Mouse (Mus musculus) left cerebral cortex, adult 9 months (tissue): ENCODE measurements around the gene Gm10309.

Experiments used
- DNase-seq, 2 experiments: peaks; one replicate each; pipeline ENCODE4 v3.0.0; 2022; ENCODE audit warnings: low spot score in 2 of 2

The Gm10309 gene

GRCm38 (mm10) chr17:86476674-86477073 lies 28.4 kb downstream of the Gm10309 start:
- no peak for DNase-seq

DNA sequence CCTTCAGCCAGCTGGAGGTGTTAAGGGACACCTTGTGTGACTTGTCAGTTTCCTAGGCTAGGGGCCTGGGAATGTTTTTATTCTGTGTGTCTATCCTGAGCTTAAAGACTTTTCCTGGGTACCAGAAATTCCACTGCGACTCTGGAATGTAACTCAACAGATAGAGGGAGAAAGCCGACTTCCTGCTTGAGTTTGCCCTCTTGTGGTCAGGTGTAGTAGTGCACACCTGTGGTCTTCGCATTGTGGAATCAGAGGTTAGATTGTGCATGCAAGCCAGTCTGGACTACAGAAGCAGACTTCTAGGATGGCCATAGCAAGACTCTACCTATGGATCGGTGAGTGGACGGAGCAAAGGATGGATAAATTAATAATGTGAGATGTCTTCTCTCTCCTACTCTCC lies 33.3 kb downstream of the Gm10309 start:
- peak in 1 of 2 experiments; percentile 66 for DNase-seq

DNA sequence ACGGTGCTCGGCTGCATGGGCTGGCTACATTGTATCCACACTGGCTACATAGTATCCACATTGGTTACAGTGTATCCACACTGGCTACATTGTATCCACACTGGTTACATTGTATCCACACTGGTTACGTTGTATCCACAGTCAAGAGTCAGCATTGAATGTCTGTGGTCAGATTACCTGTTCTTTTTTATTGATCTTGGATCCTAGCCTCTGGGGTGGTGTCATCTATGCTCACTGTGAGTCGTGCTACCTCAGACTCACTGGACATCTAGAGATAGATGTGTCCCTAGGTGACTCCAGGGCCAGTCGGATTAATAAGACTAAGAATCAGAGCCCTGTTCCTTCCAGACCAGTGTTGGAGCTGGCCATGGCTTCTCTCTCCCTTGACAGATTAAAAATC lies 34.9 kb downstream of the Gm10309 start:
- DNase-seq = no peak

- DNase-seq = no peak
These were observed 37.1 kb downstream of the Gm10309 start for GRCm38 (mm10) chr17:86467967-86468366.

DNA sequence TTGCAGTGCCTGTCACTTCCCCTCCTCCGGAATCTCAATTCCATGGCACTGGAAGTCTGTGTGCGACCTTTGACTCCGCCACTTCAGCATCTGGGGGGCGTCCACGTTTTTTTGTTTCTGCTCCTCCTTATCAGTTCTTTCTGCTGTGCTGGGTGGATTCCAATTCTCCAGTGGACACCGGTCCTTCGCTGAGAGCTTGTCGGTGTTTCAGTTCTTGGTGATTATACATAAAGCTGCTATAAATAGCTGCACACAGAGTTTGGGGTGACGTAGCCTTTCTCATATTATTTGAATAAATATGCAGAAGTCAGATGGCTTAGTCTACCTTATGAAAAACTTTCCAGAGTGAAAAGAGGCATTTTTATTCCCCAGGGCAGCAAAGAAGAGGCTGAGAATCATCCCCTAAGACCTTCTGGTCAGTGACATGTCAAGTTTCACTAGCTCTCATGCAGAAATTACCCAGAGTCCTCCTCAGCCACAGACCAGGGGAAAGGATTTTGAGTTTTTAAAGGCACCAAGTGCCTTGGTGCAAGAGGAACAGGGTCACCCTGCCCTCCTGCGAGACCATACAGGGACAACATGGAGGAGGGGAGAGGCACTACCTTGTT lies 37.6 kb downstream of the Gm10309 start:
- no peak for DNase-seq

GRCm38 (mm10) chr17:86466871-86467270 lies 38.2 kb downstream of the Gm10309 start:
- no peak for DNase-seq

- DNase-seq = no peak
These were observed 38.6 kb downstream of the Gm10309 start for GRCm38 (mm10) chr17:86466412-86466811.

GRCm38 (mm10) chr17:86465865-86466264 lies 39.2 kb downstream of the Gm10309 start:
- DNase-seq = no peak

- DNase-seq = peak in 1 of 2 experiments; percentile 60
These were observed 40.2 kb downstream of the Gm10309 start for GRCm38 (mm10) chr17:86464689-86465363.

DNA sequence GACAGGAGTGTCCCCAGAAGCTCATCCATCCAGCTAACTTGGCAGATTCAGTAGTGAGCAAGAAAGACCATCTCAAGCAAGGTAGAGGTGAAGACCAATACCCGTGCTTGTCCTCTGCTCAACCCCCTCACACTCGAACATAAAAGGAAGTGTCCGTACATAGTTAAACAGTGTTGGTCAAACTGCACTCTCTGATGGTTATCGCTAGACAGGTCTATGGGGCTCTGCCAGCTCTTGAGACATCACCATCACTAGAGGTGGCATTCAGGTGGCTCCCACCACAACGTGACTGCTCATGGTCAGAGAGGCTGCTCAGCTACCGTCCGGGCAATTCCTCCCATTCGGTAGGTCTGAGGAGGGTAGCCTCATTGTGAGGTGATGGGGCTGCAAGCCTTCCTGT lies 40.8 kb downstream of the Gm10309 start:
- DNase-seq = no peak

DNA sequence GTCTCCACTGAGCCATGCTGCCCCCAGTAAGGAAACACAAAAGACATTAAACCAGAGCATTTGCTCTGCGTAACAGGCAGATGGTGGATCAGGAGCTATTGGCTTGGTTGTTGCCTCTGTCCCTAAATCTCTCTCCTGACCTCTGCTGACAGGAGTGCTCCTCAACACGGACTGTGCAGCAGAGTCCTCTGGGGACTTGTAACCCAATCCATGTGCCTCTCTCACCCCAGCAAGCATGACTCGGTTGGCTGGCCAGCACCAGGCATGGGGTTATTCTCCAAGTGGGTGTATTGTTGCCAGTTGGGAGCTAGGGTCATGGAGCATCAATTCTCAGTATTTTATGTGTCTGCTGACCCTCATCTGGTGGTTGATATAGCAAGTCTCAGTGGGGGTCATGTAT lies 41.7 kb downstream of the Gm10309 start:
- no peak for DNase-seq

DNA sequence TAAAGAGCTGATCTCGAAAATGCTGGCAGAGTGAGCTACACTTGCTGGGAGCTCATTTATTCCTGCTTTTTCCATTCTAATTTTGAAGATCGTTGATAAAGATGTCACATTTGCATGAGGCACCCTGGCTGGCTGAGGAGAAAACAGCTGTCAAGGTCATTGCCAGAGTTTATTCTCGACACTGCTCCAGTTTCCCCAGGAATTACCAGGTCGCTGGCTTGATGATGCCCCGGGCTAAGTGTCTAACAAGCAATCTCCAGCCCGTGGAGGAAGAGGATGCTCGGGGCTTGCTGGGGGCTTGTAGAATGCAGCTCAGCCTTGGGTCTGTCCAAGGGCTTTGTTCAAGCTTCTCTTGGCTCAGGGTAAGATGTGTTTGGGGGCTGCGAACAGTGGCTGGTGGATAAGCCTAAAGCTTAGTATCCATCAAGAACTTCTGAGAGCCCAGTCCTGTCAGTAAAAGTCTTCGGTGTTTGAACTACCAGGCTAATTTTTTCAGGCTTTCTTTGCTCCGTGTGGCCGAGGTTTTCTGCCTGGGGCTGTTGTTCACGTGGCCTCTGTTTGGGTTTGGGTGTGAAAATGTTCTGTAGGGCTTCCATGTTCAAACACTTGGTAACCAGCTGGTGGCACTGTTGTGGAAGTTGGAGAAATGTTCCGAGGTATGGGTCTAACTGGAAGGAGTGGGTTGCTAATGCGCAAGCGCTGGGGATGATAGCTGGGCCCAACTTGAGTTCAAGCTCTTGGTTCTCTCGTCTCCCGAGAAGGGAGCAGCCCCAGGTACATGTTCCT lies 44.2 kb downstream of the Gm10309 start:
- DNase-seq = no peak

- no peak for DNase-seq
These were observed 46.6 kb downstream of the Gm10309 start for GRCm38 (mm10) chr17:86458302-86458980.

DNA sequence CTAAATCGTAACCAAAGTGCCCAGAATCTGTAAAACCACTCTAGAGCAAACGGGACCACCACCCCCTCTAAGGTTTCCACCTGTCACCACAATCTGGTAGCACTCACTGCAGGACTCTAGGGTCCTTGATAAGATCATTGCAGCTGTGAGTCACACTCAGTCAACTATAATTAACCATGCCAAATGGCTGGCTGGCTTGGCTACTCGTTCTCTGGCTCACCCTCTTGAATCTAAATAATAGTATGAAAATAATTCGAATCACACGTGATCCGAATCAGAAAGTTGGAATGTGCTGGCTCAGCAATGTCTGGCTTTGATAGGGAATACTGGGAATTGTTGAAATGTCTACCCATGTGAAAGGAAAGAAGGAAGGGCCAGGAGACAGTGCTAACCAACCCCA lies 48.5 kb downstream of the Gm10309 start:
- no peak for DNase-seq

DNA sequence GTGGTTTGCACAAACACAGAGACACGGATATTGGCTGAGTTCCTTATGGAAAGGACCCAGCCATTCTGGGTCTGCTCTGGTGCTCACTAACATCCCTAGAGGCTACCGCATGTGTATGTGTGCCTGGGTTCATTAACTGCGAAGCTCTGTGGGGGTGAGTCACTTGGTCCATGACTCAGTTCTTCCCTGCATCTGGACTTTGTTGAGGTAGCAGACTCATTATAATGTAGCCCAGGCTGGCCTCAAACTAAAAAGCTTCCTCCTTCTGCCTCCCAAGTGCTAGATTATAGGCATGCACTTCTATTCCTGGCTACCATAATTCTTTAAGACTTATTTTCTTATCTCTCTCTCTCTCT lies 50.7 kb downstream of the Gm10309 start:
- DNase-seq = no peak

GRCm38 (mm10) chr17:86453673-86454350 lies 51.2 kb downstream of the Gm10309 start:
- DNase-seq = no peak

- DNase-seq = no peak
These were observed 52.1 kb downstream of the Gm10309 start for GRCm38 (mm10) chr17:86452934-86453333.
